Mouse (Mus musculus) C2C12 (cell line): ENCODE data around the gene Gm11437. TPM values are rescaled to one million over a fixed set of nuclear protein-coding genes. Genes with fewer than 3 reads are reported as not detected.

Experiments used
- H3K27me3 ChIP-seq: one replicate; pipeline ENCODE4 v1.6.1; 2011; ENCODE audit not compliant: control insufficient read depth, insufficient read depth, insufficient read length
- H3K36me3 ChIP-seq: one replicate; pipeline ENCODE4 v1.6.1; 2011; ENCODE audit not compliant: control insufficient read depth, insufficient read depth
- H3K4me3 ChIP-seq: one replicate; pipeline ENCODE4 v1.5.1; 2011; ENCODE audit warnings: mild to moderate bottlenecking, control low read depth; ENCODE audit not compliant: poor library complexity, insufficient read depth, severe bottlenecking
- H3K79me2 ChIP-seq: one replicate; pipeline ENCODE4 v1.6.1; 2011; ENCODE audit not compliant: control insufficient read depth, insufficient read depth
- H3K79me3 ChIP-seq: one replicate; pipeline ENCODE4 v1.6.1; 2011; ENCODE audit warnings: low read depth, control low read depth
- H3ac ChIP-seq: one replicate; pipeline ENCODE3; 2011; ENCODE audit warnings: low read depth; ENCODE audit not compliant: control insufficient read depth, insufficient read length
- CEBPB ChIP-seq: IDR thresholded peaks from one replicate; pipeline ENCODE4 v1.6.1; 2011; ENCODE audit warnings: low read depth, mild to moderate bottlenecking, control low read depth, moderate library complexity
- CTCF ChIP-seq: IDR thresholded peaks from one replicate; pipeline ENCODE4 v1.5.1; 2011; ENCODE audit not compliant: control insufficient read depth, insufficient read depth, insufficient read length
- FOSL1 ChIP-seq: IDR thresholded peaks from one replicate; pipeline ENCODE4 v1.8.0; 2011; ENCODE audit warnings: mild to moderate bottlenecking, low read length; ENCODE audit not compliant: poor library complexity, insufficient read depth, severe bottlenecking
- MAX ChIP-seq: IDR thresholded peaks from one replicate; pipeline ENCODE4 v1.6.1; 2011; ENCODE audit warnings: mild to moderate bottlenecking, control low read depth
- MYOD1 ChIP-seq: IDR thresholded peaks from one replicate; pipeline ENCODE4 v1.6.1; 2011; ENCODE audit warnings: low read depth; ENCODE audit not compliant: control insufficient read depth, insufficient read length
- MYOG ChIP-seq: IDR thresholded peaks from one replicate; pipeline ENCODE4 v1.6.1; 2011; ENCODE audit not compliant: control insufficient read depth, insufficient read length; ENCODE audit errors: extremely low read depth
- USF1 ChIP-seq: IDR thresholded peaks from one replicate; pipeline ENCODE4 v1.6.1; 2011; ENCODE audit warnings: low read depth, mild to moderate bottlenecking, control low read depth, moderate library complexity
- polyA plus RNA-seq: library from polyadenylated mRNA; unstranded; fragments of >200 nt; fragmentation: generic; extraction: Trizol; gene quantifications from one replicate; pipeline ENCODE4 v1.2.1, GENCODE M21; 2012; ENCODE audit warnings: missing spikeins

Gm11437 gene
- polyA plus RNA-seq, 1 experiment: not detected

GRCm38 (mm10) chr11:84190581-84191233 is 23.4 kb upstream of the Gm11437 start:
- Histone ChIP-seq H3K79me3 (peaks cover 24% of the 10 kb centered on the region), H3K27me3 (no peaks in the 10 kb centered on the region), H3ac (no peak overlapping the region), H3K79me2 (peaks cover 78% of the 10 kb centered on the region), H3K4me3 (no peak overlapping the region), H3K36me3 (peaks cover 5% of the 10 kb centered on the region)
- no peak for TF ChIP-seq CEBPB
- TF ChIP-seq USF1: no peak
- no peak for TF ChIP-seq MYOG
- no peak for TF ChIP-seq FOSL1
- no peak for TF ChIP-seq CTCF
- no peak for TF ChIP-seq MYOD1
- no peak for TF ChIP-seq MAX

DNA sequence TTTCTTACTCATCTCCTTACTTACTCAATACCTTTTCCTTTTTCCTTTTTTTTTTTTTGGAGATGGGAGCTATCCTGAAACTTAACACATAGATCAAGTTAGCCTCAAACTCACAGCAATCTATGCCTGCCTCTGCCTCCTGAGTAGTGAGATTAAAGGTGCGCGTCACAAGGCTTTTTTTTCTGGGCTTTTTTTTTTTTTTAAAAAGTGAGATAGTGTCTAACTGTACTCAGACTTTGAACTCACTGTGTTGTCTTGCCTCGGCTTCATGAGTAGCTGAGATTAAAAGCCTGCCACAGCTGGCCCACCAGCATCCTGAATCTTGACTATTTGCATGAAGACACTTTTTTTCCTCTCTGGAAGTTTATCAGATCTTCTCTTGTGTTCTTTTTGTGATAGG is 21.3 kb upstream of the Gm11437 start:
- Histone ChIP-seq H3K79me2 (peaks cover 91% of the 10 kb centered on the region), H3K4me3 (no peak overlapping the region), H3ac (no peak overlapping the region), H3K79me3 (peaks cover 38% of the 10 kb centered on the region), H3K27me3 (no peaks in the 10 kb centered on the region), H3K36me3 (no peaks in the 10 kb centered on the region)
- TF ChIP-seq CEBPB (no peak), MYOG (no peak), MAX (no peak)

DNA sequence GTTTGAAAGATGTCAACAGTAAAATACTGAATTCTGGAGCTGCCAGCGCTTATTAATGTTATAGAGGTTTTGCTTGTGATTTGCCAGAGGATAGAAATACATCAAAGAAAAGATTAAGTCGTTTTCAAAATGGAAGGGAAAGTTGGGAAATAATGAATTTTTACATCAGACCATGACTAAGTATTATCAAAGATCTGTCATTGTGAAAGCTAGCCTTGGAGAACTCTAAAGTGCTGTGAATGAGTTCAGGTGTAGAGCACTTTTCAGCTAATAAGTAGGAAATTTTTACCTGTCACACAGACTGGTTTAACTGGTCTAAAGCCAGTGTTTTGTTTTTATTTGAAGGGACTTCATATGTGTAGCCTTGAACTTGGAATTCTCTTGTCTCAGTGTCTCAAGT is 14.0 kb upstream of the Gm11437 start:
- peaks cover 4% of the 10 kb centered on the region for H3K36me3 ChIP-seq
- H3K79me2 ChIP-seq: peaks cover 66% of the 10 kb centered on the region
- H3ac ChIP-seq: no peak overlapping the region
- peaks cover 45% of the 10 kb centered on the region for H3K79me3 ChIP-seq
- TF ChIP-seq USF1 (no peak), MAX (no peak), CEBPB (no peak), FOSL1 (no peak), MYOG (no peak), MYOD1 (no peak), CTCF (no peak)
- no peaks in the 10 kb centered on the region for H3K27me3 ChIP-seq
- no peak overlapping the region for H3K4me3 ChIP-seq

DNA sequence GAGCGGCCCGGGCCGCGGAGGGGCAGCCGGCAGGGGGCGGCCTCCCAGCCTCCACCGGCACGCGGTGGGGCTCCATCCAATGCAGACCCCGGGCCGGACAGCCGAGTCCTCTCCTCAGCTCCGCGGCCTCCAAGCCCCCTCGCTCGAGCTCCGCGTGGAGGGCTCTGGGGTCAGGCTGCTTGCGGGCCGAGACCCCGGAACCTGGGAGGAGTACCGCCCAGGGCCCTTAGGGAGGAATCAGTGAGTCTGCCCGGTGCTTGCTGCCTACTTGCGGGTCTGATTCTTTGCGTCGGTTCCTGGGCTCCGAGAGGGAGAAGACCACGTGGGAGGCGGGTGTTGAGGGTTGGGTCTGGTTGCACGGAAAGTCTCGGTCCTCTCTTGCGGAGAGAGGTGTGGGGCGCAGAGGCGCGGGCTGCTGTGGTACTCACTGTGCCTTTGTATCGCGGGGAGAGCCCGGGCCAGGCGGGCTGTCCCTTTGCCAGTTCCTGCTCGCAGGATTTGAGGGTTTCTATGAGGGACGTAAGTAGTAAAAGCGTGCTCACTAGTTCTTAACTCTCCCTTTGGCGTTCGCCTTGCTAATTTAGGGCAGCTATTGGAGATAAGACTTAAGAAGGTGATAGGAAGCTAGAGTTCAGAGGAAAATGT is 12.8 kb upstream of the Gm11437 start:
- Histone ChIP-seq H3ac (peak overlapping the region; percentile 93), H3K27me3 (no peaks in the 10 kb centered on the region), H3K4me3 (peak overlapping the region; percentile 74), H3K36me3 (peaks cover 4% of the 10 kb centered on the region), H3K79me2 (peaks cover 54% of the 10 kb centered on the region), H3K79me3 (peaks cover 41% of the 10 kb centered on the region)
- TF ChIP-seq MYOD1: no peak
- peak; percentile 87 for TF ChIP-seq MAX
- TF ChIP-seq CTCF: peak; percentile 47
- TF ChIP-seq USF1: peak; percentile 75

- H3K36me3 ChIP-seq: peaks cover 4% of the 10 kb centered on the region
- peak overlapping the region; percentile 74 for H3K4me3 ChIP-seq
- no peaks in the 10 kb centered on the region for H3K27me3 ChIP-seq
- H3ac ChIP-seq: peak overlapping the region; percentile 93
- peaks cover 47% of the 10 kb centered on the region for H3K79me2 ChIP-seq
- peaks cover 35% of the 10 kb centered on the region for H3K79me3 ChIP-seq
- TF ChIP-seq MYOD1 (no peak), MAX (peak; percentile 84), CEBPB (no peak), CTCF (peak; percentile 63), FOSL1 (no peak), MYOG (no peak), USF1 (no peak)
Observed at GRCm38 (mm10) chr11:84179226-84179953, 12.1 kb upstream of the Gm11437 start.

DNA sequence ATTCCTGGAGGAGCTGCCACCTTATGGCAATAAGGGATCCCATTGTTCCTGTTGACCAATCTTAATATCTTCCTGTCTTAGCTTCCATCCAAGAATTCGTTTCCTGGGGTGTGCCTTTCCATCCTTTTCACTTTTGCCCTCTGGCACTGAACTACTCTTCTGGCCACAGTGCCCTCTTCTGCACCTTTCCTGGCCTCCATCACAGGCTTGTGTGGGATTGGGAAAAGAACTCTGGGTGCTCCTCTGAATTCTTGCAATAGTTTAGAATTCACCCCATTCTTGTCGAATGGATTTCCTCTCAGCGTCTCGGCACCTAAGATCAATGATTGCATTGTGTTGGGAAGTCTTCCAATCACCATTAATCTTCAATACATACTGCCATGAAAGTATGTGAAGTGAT is 11.3 kb upstream of the Gm11437 start:
- Histone ChIP-seq H3K27me3 (no peaks in the 10 kb centered on the region), H3K79me2 (peaks cover 38% of the 10 kb centered on the region), H3K36me3 (peaks cover 4% of the 10 kb centered on the region), H3K79me3 (peaks cover 31% of the 10 kb centered on the region), H3K4me3 (no peak overlapping the region), H3ac (no peak overlapping the region)
- TF ChIP-seq CEBPB (no peak), FOSL1 (no peak), MYOG (no peak), USF1 (no peak), MAX (no peak), MYOD1 (no peak), CTCF (no peak)
